ENCODE assay signal across 8 mouse cellular contexts in the genomic region with DNA sequence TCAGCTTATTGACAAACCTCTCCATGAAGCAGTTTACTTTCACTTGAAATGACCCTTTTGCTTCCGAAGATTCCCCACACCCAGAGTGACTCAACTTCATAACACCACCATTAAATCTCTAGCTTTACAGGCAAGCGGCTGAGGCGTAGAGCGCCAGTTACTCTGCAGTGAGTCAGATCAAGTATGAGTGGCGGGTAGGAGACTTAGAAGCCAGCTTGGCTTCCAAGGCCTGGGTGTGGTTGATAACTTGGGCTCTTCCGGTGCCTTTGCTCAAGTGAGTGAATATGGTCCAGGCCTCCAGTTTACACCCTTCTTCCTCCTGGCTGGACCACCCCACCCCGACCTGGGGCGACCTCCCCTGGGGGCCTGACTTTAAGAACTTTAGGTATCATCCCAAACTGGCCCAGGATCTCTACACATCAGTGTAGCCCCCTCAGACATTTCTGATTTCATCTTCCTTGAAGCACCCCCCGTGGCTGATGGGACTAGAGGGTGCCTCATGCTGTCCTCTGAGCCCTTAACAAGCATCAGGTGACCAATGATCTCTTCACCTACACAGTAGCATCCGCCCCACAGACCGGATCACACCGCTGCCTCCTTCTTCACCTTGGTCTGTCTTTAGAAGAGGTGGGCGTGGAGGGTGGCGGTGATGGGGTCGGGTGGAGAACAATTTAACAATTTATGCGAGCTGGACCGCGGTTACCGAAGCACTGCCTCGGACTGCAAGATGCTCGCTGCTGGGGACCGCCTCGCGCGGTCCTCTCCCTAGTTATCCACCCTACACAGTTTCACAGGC. TPM values are rescaled to one million over a fixed set of nuclear protein-coding genes. Genes with fewer than 3 reads are reported as not detected.
DNase-seq lines count a peak whose midpoint lies in the region; ATAC-seq and TF ChIP-seq lines count a peak whose summit lies in the region.

No protein-coding gene starts in this region.

- H3K27ac ChIP-seq in heart, postnatal 0 days (ENCODE audit: low read depth): no peak overlapping the region

- peak; percentile 13 for DNase-seq in CD4-positive, CD25-positive, alpha-beta regulatory T cell, adult 2 months (ENCODE audit: low read depth, low spot score)
- DNase-seq in right cerebral cortex, postnatal 25 days: peak; percentile 10
- no peak for DNase-seq in right cerebral cortex, postnatal 14 days
- DNase-seq in heart, postnatal 0 days (ENCODE audit: low spot score): no peak
- DNase-seq in layer of hippocampus, adult 9-10 months (ENCODE audit: low spot score): no peak

- H3K36me3 ChIP-seq in heart, postnatal 0 days (replicated peaks; ENCODE audit: control insufficient read depth, insufficient read depth, low read length): no peaks in the 10 kb centered on the region

- H3K4me2 ChIP-seq in heart, postnatal 0 days (ENCODE audit: low read depth, low read length): peak overlapping the region; percentile 96

- peak overlapping the region; percentile 61 for H3K9ac ChIP-seq in heart, postnatal 0 days (replicated peaks; ENCODE audit: low read depth, low read length)

- ATAC-seq in CD4-positive, CD25-positive, alpha-beta regulatory T cell, adult 4 months: no peak
- ATAC-seq in heart, postnatal 0 days (ENCODE audit: insufficient read depth, low read depth): no peak
- ATAC-seq in megakaryocyte progenitor cell, adult 5-6 weeks (replicated peaks; ENCODE audit: poor library complexity): peak; percentile 78
- no peak for ATAC-seq in activated CD4-positive, CD25-positive, alpha-beta regulatory T cell, adult 4 months

- no peaks in the 10 kb centered on the region for H3K27me3 ChIP-seq in heart, postnatal 0 days (ENCODE audit: control insufficient read depth, insufficient read depth, low read length)

- H3K4me1 ChIP-seq in heart, postnatal 0 days (ENCODE audit: control insufficient read depth, insufficient read depth): peaks cover 7% of the 10 kb centered on the region; the same call in 1 of the 2 replicates

- no peak for TF ChIP-seq EP300 in heart, postnatal 0 days (IDR thresholded peaks at IDR 0.05; ENCODE audit: low read depth)

- no peaks in the 10 kb centered on the region for H3K9me3 ChIP-seq in heart, postnatal 0 days (replicated peaks; ENCODE audit: control insufficient read depth, low read length)

- WGBS in heart, postnatal 0 days: 32% methylated on average over 25 of the region's 25 CpGs

- peak overlapping the region; percentile 61 for H3K4me3 ChIP-seq in heart, postnatal 0 days (ENCODE audit: low read depth, low read length)

- no peak for TF ChIP-seq CTCF in heart, postnatal 0 days (IDR thresholded peaks at IDR 0.05; ENCODE audit: low read depth)

RNA-seq across cellular contexts. Expression of a gene that starts 0.7 kb away (rescaled TPM):
- 1 to 10 TPM; 6.7 to 7.9 TPM for polyA plus RNA-seq in CD4-positive, CD25-positive, alpha-beta regulatory T cell, adult 4 months (2017; shearing (Covaris generic))
- 18.2 and 21.2 TPM in 2 replicates for total RNA-seq in heart, postnatal 0 days (2014; rRNA removed; ENCODE audit: low replicate concordance)
- polyA plus RNA-seq in heart, postnatal 0 days (2015; fragmentation: Nextera tagmentation; extraction: Ambion mirVana): 6.7 and 8.7 TPM in 2 replicates
- 58.0 and 62.9 TPM in 2 replicates for total RNA-seq in megakaryocyte progenitor cell, adult 5-6 weeks (2015)
- 14.7 and 19.4 TPM in 2 replicates for total RNA-seq in megakaryocyte progenitor cell, adult 5-6 weeks (2017)
- 1 to 10 TPM; 3.0 to 4.9 TPM for polyA plus RNA-seq in activated CD4-positive, CD25-positive, alpha-beta regulatory T cell, adult 4 months (2017; shearing (Covaris generic))

Comparison
In these comparisons a context has a peak if more than half of its experiments do, and no peak if none do; other contexts are left out.
1. DNase-seq: peak in CD4-positive, CD25-positive, alpha-beta regulatory T cell, adult 2 months (single experiment) and right cerebral cortex, postnatal 25 days (single experiment); none in right cerebral cortex, postnatal 14 days (single experiment), heart, postnatal 0 days (single experiment) and layer of hippocampus, adult 9-10 months (single experiment).